Mouse (Mus musculus) left cerebral cortex, postnatal 4 days (tissue): Measurements from ENCODE around the gene Zbed5. TPM values are rescaled to one million over a fixed set of nuclear protein-coding genes. Genes with fewer than 3 reads are reported as not detected.
"Not testable (repeated sequence)": the region's sequence is repeated elsewhere in the genome, so short reads cannot be mapped to it uniquely, and the experiment has no call there.

ENCODE experiments used
- DNase-seq: peaks from one replicate; pipeline ENCODE4 v3.0.0-alpha.2; 2022
- intact Hi-C: fragments of 180-260 bp; cut with DNase I; formaldehyde crosslinking; loops from one replicate; pipeline ENCODE4 v1.15.1; 2025
- total RNA-seq, 2 experiments: library from RNA; stranded (reverse); gene quantifications; 2 replicates each; pipeline ENCODE4 v1.2.3; 2021

The Zbed5 gene
- total RNA-seq, 2 experiments from 2014 or later: 9.5 to 10.8 TPM

DNA sequence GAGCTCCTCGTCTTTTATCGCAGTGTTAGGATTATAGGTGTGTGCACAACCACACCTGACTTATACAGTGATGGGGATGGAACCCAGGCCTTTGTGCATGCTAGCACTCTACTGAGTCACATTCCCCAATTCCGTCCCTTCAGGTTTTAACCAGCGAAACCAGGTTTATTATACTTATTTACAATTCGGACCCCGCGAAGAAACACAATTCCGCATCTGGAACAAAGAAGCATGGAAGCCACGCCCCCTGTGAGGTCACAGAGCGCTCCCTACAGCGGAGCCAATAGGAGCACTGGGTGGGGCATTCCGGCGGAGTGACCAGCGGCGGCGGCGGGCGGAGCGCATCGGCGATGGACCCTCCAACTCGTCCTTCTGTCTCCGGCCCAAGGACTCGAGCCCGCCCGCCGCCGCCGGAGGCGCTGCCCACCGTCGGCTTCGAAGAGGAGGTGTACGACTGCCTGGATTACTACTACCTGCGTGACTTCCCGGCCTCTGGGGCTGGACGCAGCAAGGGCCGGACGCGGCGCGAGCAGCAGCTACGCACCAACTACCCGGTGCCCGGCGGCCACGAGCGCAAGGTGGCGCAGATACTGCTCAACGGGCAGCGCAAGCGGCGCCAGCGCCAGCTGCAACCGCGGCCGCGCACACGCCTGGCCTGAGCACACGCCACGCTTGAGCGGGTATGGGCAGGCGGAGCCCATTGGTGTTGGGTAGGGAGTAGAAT lies 12.9 kb downstream of the Zbed5 start, which contains the start of gene Nupr1l:
Gene Nupr1l, plus strand, starts transcription at position 299 of the 724 bp plus-strand sequence.
- peak; percentile 94 for DNase-seq
- intact Hi-C loops: loop anchor here (10.0 kb wide), 1 partner anchor 66 kb away; no protein-coding TSS in a partner anchor

DNA sequence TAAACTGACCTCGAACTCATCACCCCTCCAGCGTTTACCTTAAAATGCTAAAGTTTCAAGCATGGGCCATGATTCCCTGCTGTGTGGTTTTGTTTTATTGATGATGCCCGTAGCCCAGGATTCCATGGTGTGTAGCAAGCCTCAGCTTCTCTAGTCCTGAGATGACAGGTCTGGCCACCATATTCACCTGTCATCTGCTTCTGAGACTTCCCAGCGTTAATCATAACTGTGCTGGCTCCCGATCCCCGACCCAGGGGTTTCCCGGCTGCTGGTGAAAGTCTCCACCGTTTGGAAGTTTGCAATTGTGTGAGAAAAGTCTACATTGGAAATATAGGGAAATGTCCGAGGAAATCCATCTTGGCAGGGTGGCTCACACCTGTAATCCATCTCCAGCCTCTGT lies 13.6 kb downstream of the Zbed5 start:
- intact Hi-C loops: loop anchor here (10.0 kb wide), 1 partner anchor 66 kb away; no protein-coding TSS in a partner anchor
- DNase-seq: no peak

DNA sequence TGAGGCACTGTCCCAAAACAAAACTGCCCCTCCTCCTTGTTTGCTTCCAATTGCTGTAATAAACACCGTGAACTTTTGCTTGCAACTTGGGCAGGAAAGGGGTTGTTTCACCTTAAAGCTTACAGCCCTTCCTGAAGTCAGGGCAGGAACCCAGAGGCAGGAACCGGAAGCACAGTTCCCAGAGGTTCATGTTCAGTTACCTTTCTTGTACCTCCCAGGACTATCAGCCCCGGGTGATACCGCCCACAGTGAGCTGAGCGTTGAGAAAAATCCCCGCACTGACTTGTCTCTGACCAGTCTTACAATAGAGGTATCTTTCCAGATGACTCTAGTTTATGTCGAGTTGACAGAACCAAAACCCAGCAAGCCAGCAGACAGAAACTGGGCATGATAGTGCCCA lies 14.1 kb downstream of the Zbed5 start:
- intact Hi-C loops: loop anchor here (10.0 kb wide), 1 partner anchor 65 kb away; no protein-coding TSS in a partner anchor
- no peak for DNase-seq

DNA sequence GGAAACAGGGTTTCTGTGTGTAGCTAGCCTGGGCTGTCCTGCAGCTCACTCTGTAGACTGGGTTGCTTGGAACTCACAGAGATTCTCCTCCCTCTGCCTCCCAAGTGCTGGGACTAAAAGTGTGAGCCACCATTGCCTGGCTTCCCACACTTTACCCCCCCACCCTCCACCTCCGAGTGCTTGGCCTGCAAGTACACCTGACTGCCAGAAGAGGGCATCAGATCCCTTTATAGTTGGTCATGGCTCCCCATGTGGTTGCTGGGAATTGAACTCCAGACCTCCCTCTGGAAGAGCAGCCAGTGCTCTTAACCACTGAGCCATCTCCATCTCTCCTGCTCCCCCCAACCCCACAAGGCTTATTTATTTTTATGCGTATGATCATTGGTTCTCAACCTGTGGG lies 18.5 kb downstream of the Zbed5 start:
- DNase-seq: peak; percentile 9
- intact Hi-C loops: no loop called here

DNA sequence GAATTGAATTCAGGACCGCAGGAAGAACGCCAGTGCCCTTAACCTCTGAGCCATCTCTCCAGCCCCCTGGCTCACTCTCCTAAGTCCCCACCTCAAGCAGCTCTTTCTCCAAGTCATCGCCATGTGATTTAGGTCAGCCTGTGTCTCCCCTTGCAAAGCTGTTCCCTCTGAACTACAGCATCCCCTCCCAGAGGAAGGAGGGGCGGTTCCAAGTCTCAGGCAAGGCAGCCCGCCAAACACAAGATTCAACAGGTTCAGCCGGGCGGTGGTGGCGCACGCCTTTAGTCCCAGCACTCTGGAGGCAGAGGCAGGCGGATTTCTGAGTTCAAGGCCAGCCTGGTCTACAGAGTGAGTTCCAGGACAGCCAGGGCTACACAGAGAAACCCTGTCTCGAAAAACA lies 20.0 kb downstream of the Zbed5 start:
- intact Hi-C loops, DNase-seq: not testable (repeated sequence)

DNA sequence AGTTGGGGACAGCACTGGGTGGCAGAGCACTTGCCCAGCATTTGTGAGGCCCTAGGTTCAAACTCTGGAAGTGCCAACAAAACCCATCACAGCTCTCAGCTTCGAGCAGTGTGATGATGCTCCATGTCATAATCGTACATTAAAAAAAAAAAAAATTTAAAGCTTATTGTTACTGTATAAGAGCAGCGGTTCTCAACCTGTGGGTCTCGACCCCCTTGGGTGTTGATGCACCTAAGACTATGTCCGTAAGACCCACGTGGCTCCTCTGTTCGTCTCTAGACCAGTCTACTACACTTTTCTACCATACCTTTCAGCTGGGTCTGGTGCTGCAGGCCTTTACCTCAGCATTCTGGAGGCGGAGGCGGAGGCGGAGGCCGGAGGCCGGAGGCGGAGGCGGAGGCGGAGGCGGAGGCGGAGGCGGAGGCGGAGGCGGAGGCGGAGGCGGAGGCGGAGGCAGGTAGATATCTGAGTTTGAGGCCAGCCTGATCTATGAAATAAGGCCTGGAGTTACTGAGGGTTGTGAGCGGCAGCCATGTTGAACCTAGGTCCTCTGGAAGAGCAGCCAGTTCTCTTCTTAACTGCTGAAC lies 22.6 kb downstream of the Zbed5 start:
- intact Hi-C loops: no loop called here
- no peak for DNase-seq

DNA sequence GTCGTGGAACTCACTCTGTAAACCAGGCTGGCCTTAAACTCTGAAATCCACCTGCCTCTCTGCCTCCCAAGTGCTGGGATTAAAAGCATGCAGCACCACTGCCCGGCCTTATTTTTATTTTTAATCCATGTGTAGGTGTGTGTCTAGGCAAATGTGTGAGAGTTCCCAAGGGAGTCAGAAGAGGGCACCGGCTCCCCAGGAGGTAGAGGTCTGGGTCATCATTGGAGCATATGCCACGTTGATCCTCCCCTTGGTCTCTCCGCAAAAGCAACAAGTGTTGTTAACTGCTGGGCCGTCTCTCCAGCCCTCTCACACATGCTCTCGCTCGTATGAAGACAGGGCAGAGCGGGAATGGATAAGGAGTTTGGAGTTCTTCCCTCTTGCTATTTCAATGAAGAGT lies 23.2 kb downstream of the Zbed5 start:
- intact Hi-C loops: no loop called here
- DNase-seq: no peak

DNA sequence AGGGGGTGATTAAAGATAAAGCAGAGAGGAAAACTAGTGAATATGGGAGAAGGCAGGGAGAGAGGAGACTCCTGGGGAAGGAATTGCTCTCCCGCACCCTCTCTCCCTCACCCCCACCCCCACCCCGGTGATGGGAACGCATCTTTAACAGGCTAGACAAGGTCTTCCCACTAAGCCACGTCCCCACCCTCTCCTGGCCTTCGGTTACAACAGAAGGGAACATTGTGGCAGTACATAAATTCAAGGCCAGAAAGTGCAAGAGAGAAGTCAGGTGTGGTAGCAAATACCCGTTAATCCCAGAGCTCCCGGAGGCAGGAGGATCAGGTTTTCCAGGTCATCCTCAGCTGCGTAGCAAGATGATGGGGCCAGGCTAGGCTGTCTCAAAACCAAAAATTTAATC lies 23.8 kb downstream of the Zbed5 start:
- intact Hi-C loops: no loop called here
- DNase-seq: no peak

DNA sequence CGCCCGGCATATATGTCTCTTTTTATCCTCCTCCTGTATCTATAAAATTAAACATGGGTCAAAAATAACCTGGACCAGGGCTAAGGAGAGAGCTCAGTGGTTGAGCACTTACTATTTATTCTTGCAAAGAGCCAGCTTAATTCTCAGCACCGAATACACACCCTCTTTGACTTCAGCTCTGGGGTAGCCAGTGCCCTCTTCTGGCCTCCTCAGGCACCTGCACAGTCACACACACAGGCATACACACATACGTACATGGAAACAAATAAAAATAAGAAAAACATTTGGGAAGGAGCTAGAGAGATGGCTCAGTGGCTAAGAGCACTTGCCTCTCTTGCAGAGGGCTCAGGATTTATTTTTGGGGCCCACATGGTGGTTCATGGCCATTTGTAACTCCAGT lies 26.4 kb downstream of the Zbed5 start:
- intact Hi-C loops: no loop called here
- no peak for DNase-seq

DNA sequence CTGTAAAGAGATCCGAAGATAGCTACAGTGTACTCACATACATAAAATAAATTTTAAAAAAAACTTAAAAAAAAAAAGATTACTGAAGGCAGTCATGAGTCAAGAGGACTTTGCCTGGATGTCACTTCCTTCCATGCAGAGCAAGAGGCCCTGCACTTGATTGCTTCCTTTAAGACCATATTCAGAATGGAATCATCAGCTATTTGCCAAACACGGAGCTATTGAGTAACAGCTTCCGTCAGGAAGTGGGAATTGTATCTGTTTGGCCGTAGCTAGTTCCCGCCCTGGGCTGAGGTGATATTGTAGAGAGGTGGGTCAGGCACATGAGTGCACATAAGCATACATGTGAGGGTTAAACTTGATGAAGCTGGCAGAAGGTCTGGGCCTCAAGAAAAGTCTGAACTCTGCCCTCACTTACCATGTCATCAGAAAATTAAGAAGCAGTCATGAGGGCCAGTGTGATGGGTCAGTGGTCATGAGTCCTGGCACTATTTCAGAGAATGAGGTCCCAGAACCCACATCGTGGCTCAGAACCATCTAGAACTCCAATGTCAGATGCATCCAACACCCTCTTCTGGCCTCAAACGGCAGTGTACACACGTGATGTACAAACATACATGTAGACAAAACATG lies 29.4 kb downstream of the Zbed5 start:
- DNase-seq: no peak
- intact Hi-C loops: no loop called here

DNA sequence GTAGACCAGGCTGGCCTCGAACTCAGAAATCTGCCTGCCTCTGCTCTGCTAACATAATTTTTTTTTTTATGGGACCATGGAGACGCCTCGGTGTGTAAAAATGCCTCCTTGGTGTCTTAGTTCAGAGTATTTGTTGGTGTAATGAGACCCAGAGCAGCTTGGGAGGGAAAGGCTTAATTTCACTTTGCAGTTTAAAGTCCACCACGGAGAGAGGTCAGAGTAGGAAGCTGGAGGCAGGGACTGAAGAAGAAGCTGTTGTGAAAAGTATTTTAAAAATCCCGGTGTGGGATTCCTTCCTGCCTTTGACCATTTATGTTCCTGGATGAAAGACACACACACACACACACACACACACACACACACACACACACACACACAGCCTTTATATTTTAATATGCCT lies 30.4 kb downstream of the Zbed5 start:
- DNase-seq: no peak
- intact Hi-C loops: no loop called here

DNA sequence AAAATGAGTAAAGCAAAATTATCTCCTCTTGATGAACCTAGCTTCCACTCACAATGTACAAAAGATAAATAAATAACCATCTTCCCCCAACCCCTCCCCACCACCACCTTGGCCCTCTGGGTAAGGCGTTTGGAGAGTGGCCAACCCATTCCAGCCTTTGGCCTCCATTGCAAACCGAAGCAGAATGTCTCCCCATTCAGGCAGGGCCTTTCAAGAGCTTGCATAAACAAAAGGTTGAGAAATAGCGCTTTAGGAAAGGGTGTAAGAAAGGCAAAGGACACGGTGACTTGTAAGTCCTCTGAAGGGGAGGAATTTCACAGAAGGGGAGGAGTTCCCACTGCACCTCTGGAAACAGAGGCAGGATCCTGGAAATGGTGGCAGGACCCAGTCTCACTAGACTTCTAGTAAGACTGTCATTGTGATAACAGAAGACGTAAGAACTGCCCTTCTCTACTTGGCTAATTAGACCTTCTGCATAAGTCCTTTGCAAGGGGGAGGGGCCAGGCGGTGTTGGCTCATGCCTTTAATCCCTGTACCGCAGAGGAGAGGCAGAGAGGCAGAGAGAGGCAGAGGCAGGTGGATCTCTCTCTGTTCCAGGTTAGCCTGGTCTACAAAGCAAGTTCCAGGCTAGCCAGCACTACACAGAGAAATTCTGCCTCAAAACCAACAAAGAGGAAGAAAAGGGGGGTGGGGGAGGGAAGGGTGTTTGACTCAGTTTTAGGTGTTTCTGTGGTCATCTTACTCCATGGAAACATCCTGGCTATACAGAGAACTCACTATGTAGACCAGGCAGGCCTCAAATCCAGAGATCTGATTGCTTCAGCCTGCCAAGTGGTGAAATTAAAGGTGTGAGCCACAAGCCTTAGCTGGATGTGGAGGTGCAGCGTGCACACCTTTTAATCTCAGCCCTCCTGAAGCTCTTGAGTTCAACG lies 34.7 kb downstream of the Zbed5 start:
- DNase-seq: no peak
- intact Hi-C loops: no loop called here

DNA sequence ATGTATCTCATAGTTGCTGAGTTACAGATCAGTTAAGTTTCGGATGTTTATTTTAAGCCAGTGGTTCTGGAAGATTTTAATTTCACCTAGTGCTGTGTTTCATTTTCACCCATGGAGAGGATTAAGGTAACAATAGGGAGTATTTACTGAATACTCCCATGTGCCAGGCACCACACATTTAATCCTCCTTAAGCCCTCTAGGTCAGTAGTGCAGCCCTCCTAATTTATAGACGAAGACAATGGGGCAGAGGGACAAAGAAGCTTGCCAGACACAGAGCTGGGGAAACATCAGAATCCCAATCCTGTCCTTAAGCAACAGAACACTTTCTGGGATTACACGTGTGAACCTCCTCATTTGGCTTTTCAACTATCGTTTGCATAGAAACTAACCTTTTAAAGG lies 41.4 kb downstream of the Zbed5 start:
- intact Hi-C loops: no loop called here

DNA sequence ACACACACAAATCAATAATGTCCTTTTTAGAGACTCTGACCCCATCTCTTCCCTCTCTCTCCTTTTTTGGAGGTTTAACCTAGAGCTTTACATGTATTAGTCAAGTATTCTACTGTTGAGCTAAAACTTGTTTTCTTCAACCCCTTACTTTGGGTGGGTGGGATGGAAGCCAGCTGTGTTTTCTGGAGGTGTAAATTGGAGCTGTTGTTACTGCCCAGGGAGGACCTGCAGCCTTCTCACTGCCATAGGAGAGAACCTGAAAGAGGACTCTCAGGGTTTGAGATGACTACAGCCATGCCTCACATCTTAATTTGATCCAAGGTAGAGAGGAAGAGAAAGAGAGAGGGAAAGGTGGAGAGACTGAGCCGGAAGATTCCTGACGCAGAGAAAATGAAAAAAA lies 44.8 kb downstream of the Zbed5 start:
- DNase-seq: no peak
- intact Hi-C loops: no loop called here

More for the DNA sequence above, 41.4 kb downstream of the Zbed5 start:
- DNase-seq: no peak

DNA sequence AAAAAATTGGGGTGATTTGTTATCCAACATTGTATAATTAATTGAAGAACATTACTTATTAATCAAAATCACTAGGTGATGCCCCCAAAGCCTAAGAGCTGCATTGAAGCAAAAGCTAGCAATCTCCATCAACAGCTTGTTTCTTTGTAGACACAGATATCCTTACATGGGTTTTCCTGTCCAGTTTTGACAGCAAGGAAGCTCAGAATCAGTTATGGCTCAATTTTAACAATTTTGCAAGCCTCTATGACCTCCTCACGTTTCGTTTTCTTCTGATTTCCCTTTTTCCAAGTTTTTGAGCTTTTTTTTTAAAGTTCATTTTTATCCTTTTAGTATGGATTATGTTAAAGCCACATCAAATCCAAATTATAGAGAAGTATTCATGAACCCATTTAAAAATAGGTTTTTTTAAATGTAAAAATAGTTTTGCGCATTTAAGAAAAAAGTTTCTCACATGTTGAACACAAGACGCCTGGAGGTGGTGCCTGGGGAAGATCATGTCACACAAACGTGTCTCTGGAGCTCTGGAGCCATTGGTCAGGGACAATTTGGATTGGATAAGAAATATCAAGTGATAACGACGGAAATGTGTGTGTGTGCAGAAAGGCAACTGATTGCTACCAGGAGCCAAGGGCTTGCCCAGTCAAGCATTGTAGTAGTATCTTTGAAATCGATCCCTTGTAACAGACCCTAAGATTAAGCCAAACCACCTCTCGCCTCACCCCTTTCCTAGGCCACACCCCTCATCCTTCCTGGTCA lies 45.4 kb downstream of the Zbed5 start:
- DNase-seq: no peak
- intact Hi-C loops: no loop called here

DNA sequence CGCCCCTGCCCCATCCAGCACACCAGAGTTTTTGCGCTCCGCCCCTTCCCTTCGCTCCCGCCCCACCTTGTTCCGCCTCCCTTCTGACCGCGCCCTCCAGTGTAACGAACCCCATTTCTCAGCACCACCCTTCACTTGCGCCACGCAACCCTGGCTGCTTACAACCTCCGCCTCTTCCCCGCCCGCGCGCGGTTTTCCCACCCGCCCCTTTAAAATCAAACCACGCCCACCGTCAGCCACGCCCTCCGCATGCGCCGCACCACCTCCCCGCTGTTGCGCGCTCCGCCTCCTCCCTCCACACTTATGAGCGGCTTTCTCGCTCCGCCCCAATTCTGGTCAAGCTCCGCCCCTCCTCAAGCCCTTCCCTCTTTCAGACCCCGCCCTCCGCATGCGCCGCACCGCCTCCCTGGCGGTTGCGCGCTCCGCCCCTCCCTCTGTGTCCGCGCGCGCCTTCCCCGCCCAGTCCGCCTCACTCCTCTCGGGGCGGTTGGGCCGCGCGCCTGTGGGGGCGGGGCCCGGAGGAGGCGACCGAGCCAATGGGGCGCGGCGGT lies 46.0 kb downstream of the Zbed5 start, which contains the start of gene Vkorc1l1:
Gene Vkorc1l1, plus strand, starts transcription at position 476 of the 551 bp plus-strand sequence.
- intact Hi-C loops: no loop called here
- DNase-seq: peak; percentile 100

DNA sequence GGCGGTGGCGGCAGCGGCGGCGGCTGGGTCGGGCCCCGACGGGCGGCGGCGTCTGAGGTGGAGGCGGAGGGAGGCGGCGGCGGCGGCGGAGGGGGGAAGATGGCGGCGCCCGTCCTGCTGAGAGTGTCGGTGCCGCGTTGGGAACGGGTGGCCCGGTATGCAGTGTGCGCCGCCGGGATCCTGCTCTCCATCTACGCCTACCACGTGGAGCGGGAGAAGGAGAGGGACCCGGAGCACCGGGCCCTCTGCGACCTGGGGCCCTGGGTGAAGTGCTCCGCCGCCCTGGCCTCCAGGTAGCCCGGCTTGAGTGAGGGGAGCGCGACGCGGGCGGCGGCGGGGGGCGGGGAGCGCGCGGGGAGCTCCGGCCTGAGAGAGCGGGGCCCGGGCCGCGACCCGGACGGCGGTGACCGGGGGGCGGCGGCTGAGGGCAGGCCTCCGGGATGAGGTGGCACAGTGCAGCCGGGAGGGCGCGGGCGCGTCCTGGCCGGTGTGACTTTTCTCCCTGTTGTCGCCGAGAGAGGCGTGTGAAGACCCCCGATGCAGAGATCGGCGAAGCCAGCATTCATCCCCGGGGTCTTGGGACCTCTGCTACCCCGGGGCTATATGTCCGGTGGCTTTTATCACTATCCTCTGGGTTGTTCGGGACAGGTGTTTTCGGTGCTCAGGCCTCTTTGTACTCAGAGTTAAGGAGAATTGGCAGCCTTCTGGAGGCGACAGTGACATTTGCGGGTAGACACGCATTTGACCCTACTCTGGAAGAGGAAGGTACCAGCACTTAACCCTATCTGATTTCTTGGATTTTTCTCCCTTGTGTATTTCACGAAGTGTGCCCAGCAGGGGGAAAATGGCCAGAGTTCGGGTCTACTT lies 46.8 kb downstream of the Zbed5 start:
- peak; percentile 34 for DNase-seq
- intact Hi-C loops: not testable (repeated sequence)

DNA sequence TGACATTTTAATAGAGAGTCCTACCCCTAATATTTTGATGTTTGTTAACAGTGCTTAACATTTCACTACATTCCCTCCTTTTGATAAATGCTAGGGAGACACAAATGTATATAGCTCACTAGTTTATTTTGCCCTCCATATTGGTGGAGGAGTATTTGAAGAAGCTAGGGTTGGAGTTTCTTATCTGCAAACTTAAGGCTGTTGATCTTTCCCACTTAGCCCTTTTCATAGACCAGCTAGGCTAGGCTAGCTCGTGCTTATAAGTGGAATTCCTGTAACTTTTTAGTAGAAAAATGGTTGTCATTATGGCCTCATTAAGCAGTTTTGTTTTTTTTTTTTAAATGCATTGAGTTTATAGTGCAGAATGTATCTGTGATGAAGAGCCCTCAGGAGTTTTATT lies 47.9 kb downstream of the Zbed5 start:
- DNase-seq: no peak
- intact Hi-C loops: no loop called here
